Mouse (Mus musculus) bone marrow macrophage, adult 2 months (primary cell): ENCODE data around the gene Cadm4.

Source experiments
- CTCF ChIP-seq: IDR thresholded peaks from 2 replicates; pipeline ENCODE4 v1.5.1; 2012; ENCODE audit warnings: low read depth, mild to moderate bottlenecking, low read length, moderate library complexity
- POLR2A ChIP-seq: IDR thresholded peaks from 2 replicates; pipeline ENCODE4 v1.6.1; 2012; ENCODE audit warnings: mild to moderate bottlenecking, low read depth, low read length, borderline replicate concordance

- TF ChIP-seq CTCF (no peak), POLR2A (no peak)
Measured at GRCm38 (mm10) chr7:24528861-24529260, 47.0 kb downstream of the Cadm4 start.
